Mouse (Mus musculus) limb, embryonic 15.5 days (tissue): ENCODE data around the gene Ptgr1. TPM values are rescaled to one million over a fixed set of nuclear protein-coding genes. Genes with fewer than 3 reads are reported as not detected.

Source experiments
- ATAC-seq: fragments of 200-750 bp; cut with Nextera tagmentation; 2 replicates; pipeline ENCODE4 v1.8.0; 2017; ENCODE audit warnings: low read depth, moderate TSS enrichment; ENCODE audit not compliant: insufficient number of reproducible peaks, low FRiP score, low TSS enrichment
- H3K27ac ChIP-seq: fragments of 300-500 bp; sonication (generic); 2 replicates; pipeline ENCODE4 v1.5.1; 2015; ENCODE audit warnings: moderate library complexity, mild to moderate bottlenecking, inconsistent platforms
- H3K27me3 ChIP-seq: fragments of 300-500 bp; sonication (generic); 2 replicates; pipeline ENCODE4 v1.6.1; 2015; ENCODE audit warnings: inconsistent platforms
- H3K36me3 ChIP-seq: fragments of 300-500 bp; sonication (generic); 2 replicates; pipeline ENCODE4 v1.6.1; 2015; ENCODE audit warnings: inconsistent platforms
- H3K4me1 ChIP-seq: fragments of 300-500 bp; sonication (generic); 2 replicates; pipeline ENCODE4 v1.6.1; 2015; ENCODE audit warnings: inconsistent platforms
- H3K4me2 ChIP-seq: fragments of 300-500 bp; sonication (generic); 2 replicates; pipeline ENCODE4 v1.6.1; 2015; ENCODE audit warnings: mild to moderate bottlenecking, inconsistent platforms
- H3K4me3 ChIP-seq: fragments of 300-500 bp; sonication (generic); 2 replicates; pipeline ENCODE4 v1.5.1; 2015; ENCODE audit warnings: mild to moderate bottlenecking, inconsistent platforms
- H3K9ac ChIP-seq: fragments of 300-500 bp; sonication (generic); 2 replicates; pipeline ENCODE4 v1.6.1; 2015; ENCODE audit warnings: inconsistent platforms
- H3K9me3 ChIP-seq: fragments of 300-500 bp; sonication (generic); 2 replicates; pipeline ENCODE4 v1.6.1; 2016; ENCODE audit warnings: inconsistent platforms
- WGBS: fragments of 180-500 bp; shearing (Covaris S2); methylation state at CpG from one replicate; pipeline ENCODE4 v1.1.7; 2015; 5-methylcytosine and 5-hydroxymethylcytosine counted together
- polyA plus RNA-seq: library from polyadenylated mRNA; unstranded; fragments of >200 nt; fragmentation: Nextera tagmentation; extraction: Ambion mirVana; gene quantifications from 2 replicates; pipeline ENCODE4 v1.2.1, GENCODE M21; 2015

Gene Ptgr1
- polyA plus RNA-seq, 1 experiment from 2014 or later = 39.3 TPM

DNA sequence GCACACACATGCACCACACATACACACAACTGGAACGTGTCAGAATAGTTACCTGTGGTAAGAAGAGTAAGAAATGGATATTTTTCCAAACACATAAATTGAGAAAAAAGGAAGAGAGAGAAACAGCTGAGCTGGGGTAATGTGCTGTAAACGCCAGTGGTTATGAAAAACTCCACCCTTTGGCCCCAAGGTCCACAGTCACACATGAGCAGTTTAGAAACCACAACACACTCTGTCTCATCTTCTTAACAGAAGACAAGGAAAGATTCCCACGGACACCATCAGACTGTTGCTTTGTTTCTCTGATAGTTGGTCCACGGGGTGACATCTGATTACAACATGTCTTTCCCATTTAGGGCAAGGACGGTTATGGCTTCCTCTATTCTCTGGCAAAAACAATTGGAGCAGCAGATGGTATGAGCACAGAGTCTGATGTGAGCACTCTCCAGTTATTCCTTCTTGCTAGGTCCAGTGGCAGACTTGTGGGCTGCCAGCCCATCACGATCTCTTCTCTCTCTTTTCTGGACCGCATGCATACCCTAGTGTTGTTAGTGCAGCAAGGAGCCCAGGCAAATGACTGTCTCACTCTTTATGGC is 2.5 kb upstream of the Ptgr1 start:
- 75% methylated on average over 7 of the region's 7 CpGs for WGBS
- no peaks in the 10 kb centered on the region for H3K27me3 ChIP-seq
- no peak overlapping the region for H3K4me2 ChIP-seq
- no peak overlapping the region for H3K9ac ChIP-seq
- H3K4me3 ChIP-seq = no peak overlapping the region
- H3K9me3 ChIP-seq = no peaks in the 10 kb centered on the region
- H3K27ac ChIP-seq = no peak overlapping the region
- no peak for ATAC-seq
- H3K4me1 ChIP-seq = peaks cover 8% of the 10 kb centered on the region; the same call in 1 of the 2 replicates
- no peaks in the 10 kb centered on the region for H3K36me3 ChIP-seq

DNA sequence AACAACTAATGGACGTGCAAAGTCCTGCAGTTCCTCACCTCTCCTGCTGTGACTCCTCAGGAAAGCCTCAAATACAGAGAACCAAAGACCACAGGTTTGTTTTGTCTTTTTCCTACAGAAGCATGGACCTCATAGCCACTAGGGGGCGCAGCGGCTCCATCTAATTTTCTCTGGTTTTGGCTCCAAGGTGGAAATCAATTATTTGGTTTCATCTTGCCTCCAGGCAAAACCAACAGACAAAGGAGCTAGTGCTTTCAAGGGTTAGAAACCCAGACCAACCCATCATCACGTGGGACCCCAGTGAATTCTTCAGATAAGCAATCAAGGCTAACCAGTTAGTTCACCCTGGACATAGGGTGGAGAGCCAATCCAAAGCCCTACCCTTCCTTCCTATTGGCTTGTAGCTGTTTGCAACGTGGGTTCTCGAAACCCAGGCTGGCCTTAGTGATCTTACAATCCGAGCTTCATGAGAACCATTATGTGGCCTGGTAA is 1.7 kb downstream of the Ptgr1 start:
- Histone ChIP-seq H3K36me3 (peaks cover 6% of the 10 kb centered on the region; the same call in 1 of the 2 replicates), H3K4me2 (no peak overlapping the region), H3K9me3 (no peaks in the 10 kb centered on the region), H3K27me3 (no peaks in the 10 kb centered on the region), H3K4me1 (peaks cover 8% of the 10 kb centered on the region; the same call in 1 of the 2 replicates), H3K4me3 (no peak overlapping the region), H3K9ac (no peak overlapping the region), H3K27ac (no peak overlapping the region)
- WGBS = 21% methylated on average over 7 of the region's 7 CpGs
- no peak for ATAC-seq

DNA sequence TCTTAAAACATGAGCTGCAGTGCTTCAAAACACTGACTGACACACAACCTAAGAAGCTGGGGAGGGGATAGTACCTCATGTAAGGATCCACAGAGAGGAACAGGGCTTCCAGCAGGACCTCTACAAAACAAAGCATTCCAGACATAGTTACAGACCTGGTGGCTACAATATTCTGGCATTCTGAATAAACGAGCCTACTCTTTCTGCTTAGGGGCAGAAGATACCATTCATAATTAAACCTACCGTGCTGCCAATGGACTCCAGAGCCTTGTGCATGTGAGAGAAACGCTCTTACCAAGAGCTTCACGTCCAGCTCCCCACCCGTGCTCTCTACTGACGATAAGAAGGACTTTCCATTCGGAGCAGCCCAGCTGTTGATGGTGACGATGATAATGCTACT is 4.1 kb downstream of the Ptgr1 start:
- H3K9me3 ChIP-seq = no peaks in the 10 kb centered on the region
- peaks cover 8% of the 10 kb centered on the region; the same call in 1 of the 2 replicates for H3K4me1 ChIP-seq
- no peak overlapping the region for H3K27ac ChIP-seq
- no peaks in the 10 kb centered on the region for H3K27me3 ChIP-seq
- H3K36me3 ChIP-seq = peaks cover 7% of the 10 kb centered on the region
- WGBS = 81% methylated on average over 8 of the region's 8 CpGs
- H3K4me3 ChIP-seq = no peak overlapping the region
- no peak overlapping the region for H3K4me2 ChIP-seq
- ATAC-seq = no peak
- no peak overlapping the region for H3K9ac ChIP-seq

DNA sequence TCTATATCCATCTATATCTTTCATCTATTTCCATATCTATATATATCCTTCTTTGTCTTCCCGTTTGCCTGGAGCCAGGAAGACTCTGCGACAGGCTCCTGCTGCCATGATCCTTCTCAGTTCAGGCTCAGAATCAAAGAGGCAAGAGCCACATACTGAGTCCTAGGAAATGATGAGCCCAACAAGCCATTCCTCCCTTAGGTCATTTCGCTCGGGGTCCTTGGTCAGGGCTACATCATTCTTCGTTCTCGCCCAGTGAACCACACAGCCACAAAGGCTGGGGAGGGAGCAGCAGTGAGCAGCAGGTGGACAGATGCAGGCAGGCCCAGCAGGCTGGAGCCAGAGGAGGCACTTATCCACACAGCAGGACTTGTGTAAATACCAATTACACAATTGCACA is 5.5 kb downstream of the Ptgr1 start:
- WGBS = 87% methylated on average over 6 of the region's 6 CpGs

GRCm38 (mm10) chr4:58975711-58976110 is 11.2 kb downstream of the Ptgr1 start:
- Histone ChIP-seq H3K36me3 (peaks cover 24% of the 10 kb centered on the region; the same call in 1 of the 2 replicates), H3K27ac (no peak overlapping the region), H3K27me3 (no peaks in the 10 kb centered on the region), H3K9ac (no peak overlapping the region), H3K4me1 (no peaks in the 10 kb centered on the region), H3K4me2 (no peak overlapping the region), H3K9me3 (no peaks in the 10 kb centered on the region), H3K4me3 (no peak overlapping the region)
- ATAC-seq = no peak
- WGBS = 82% methylated on average over 5 of the region's 5 CpGs

More for the DNA sequence above, 5.5 kb downstream of the Ptgr1 start:
- H3K4me1 ChIP-seq = peaks cover 4% of the 10 kb centered on the region; the same call in 1 of the 2 replicates
- no peaks in the 10 kb centered on the region for H3K9me3 ChIP-seq
- H3K27me3 ChIP-seq = no peaks in the 10 kb centered on the region
- H3K4me3 ChIP-seq = no peak overlapping the region
- no peak for ATAC-seq
- H3K4me2 ChIP-seq = no peak overlapping the region
- no peak overlapping the region for H3K27ac ChIP-seq
- H3K36me3 ChIP-seq = peaks cover 15% of the 10 kb centered on the region
- H3K9ac ChIP-seq = no peak overlapping the region

- Histone ChIP-seq H3K9me3 (no peaks in the 10 kb centered on the region), H3K36me3 (peaks cover 21% of the 10 kb centered on the region; the same call in 1 of the 2 replicates), H3K4me1 (no peaks in the 10 kb centered on the region), H3K9ac (no peak overlapping the region), H3K27ac (no peak overlapping the region), H3K4me3 (no peak overlapping the region), H3K4me2 (no peak overlapping the region), H3K27me3 (no peaks in the 10 kb centered on the region)
- 80% methylated on average over 4 of the region's 4 CpGs for WGBS
- no peak for ATAC-seq
Measured at GRCm38 (mm10) chr4:58970678-58971077, 16.2 kb downstream of the Ptgr1 start.

GRCm38 (mm10) chr4:58965136-58965535 is 21.8 kb downstream of the Ptgr1 start:
- H3K9me3 ChIP-seq = no peaks in the 10 kb centered on the region
- no peaks in the 10 kb centered on the region for H3K4me1 ChIP-seq
- no peak overlapping the region for H3K27ac ChIP-seq
- H3K4me3 ChIP-seq = no peak overlapping the region
- H3K4me2 ChIP-seq = no peak overlapping the region
- H3K27me3 ChIP-seq = no peaks in the 10 kb centered on the region
- no peak for ATAC-seq
- H3K9ac ChIP-seq = no peak overlapping the region
- peaks cover 1% of the 10 kb centered on the region; the same call in 1 of the 2 replicates for H3K36me3 ChIP-seq
- 92% methylated on average over 1 of the region's 1 CpGs for WGBS

DNA sequence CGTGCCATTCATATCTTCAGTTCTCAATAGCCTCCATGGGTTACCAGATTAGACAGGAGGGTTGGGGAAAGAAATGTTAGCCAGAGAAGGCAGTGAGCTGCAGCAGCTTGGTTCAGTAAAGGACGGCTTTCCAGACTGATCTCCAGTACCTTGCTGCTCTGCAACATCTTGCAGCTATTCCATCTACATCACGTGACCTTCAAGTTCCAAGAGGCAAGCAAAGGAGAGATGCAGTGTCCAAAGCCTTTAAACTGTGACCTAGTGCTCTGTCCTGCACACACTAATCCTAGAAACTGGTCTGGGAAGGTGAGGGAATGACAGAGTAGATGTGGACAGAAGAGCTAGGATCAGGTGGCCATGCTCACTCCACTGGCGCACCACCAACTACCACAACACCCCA is 23.6 kb downstream of the Ptgr1 start:
- no peak for ATAC-seq
- 93% methylated on average over 4 of the region's 4 CpGs for WGBS

GRCm38 (mm10) chr4:58961719-58962118 is 25.2 kb downstream of the Ptgr1 start:
- ATAC-seq = no peak
- Histone ChIP-seq H3K36me3 (peaks cover under 1% of the 10 kb centered on the region; the same call in 1 of the 2 replicates), H3K27ac (no peak overlapping the region), H3K4me1 (no peaks in the 10 kb centered on the region), H3K9ac (no peak overlapping the region), H3K27me3 (no peaks in the 10 kb centered on the region), H3K4me2 (no peak overlapping the region), H3K4me3 (no peak overlapping the region), H3K9me3 (no peaks in the 10 kb centered on the region)
- WGBS = 91% methylated on average over 15 of the region's 15 CpGs

More for the DNA sequence above, 23.6 kb downstream of the Ptgr1 start:
- H3K27me3 ChIP-seq = no peaks in the 10 kb centered on the region
- no peak overlapping the region for H3K4me3 ChIP-seq
- H3K9me3 ChIP-seq = no peaks in the 10 kb centered on the region
- no peak overlapping the region for H3K4me2 ChIP-seq
- H3K27ac ChIP-seq = no peak overlapping the region
- H3K36me3 ChIP-seq = no peaks in the 10 kb centered on the region
- no peaks in the 10 kb centered on the region for H3K4me1 ChIP-seq
- H3K9ac ChIP-seq = no peak overlapping the region

DNA sequence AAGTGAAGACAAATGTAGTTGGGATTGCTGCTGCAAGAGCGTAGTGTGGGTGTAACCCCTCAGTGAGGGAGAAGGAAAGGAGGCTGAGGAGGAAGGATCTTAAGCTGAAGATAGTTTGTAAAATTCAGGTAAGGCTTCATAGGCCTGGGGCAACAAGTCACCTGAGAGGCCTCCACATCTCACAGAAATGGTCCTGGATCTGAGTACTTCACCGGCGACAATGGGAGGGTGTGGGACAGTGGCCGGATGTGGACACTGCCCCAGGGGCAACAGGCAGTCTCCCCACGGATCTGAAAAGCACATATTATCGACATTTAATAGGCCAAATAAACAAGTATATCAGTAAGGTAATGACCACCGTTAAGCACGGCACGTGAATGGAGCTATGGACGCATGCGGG is 34.3 kb downstream of the Ptgr1 start:
- 84% methylated on average over 11 of the region's 11 CpGs for WGBS
- H3K4me3 ChIP-seq = no peak overlapping the region
- no peak for ATAC-seq

GRCm38 (mm10) chr4:58948391-58948790 is 38.5 kb downstream of the Ptgr1 start:
- Histone ChIP-seq H3K27me3 (no peaks in the 10 kb centered on the region), H3K36me3 (no peaks in the 10 kb centered on the region), H3K4me3 (no peak overlapping the region), H3K9me3 (no peaks in the 10 kb centered on the region), H3K4me2 (no peak overlapping the region), H3K9ac (no peak overlapping the region), H3K27ac (no peak overlapping the region), H3K4me1 (peaks cover 10% of the 10 kb centered on the region; the same call in 1 of the 2 replicates)
- 83% methylated on average over 4 of the region's 4 CpGs for WGBS
- ATAC-seq = no peak

More for the DNA sequence above, 34.3 kb downstream of the Ptgr1 start:
- no peaks in the 10 kb centered on the region for H3K4me1 ChIP-seq
- no peaks in the 10 kb centered on the region for H3K9me3 ChIP-seq
- H3K36me3 ChIP-seq = peaks cover 5% of the 10 kb centered on the region; the same call in 1 of the 2 replicates
- no peak overlapping the region for H3K4me2 ChIP-seq
- no peak overlapping the region for H3K27ac ChIP-seq
- no peak overlapping the region for H3K9ac ChIP-seq
- H3K27me3 ChIP-seq = no peaks in the 10 kb centered on the region

GRCm38 (mm10) chr4:58944695-58945094 is 42.2 kb downstream of the Ptgr1 start:
- no peak for ATAC-seq
- no peak overlapping the region for H3K4me2 ChIP-seq
- H3K27ac ChIP-seq = no peak overlapping the region
- no peak overlapping the region for H3K9ac ChIP-seq
- WGBS = 61% methylated on average over 5 of the region's 5 CpGs
- H3K36me3 ChIP-seq = no peaks in the 10 kb centered on the region
- H3K4me1 ChIP-seq = peaks cover 10% of the 10 kb centered on the region; the same call in 1 of the 2 replicates
- H3K27me3 ChIP-seq = no peaks in the 10 kb centered on the region
- H3K4me3 ChIP-seq = no peak overlapping the region
- H3K9me3 ChIP-seq = no peaks in the 10 kb centered on the region
